Mouse (Mus musculus) lung, postnatal 0 days (tissue): ENCODE measurements at regions not wholly inside any gene's neighbourhood (a gene's known extent, or its start where the extent isn't known, plus 50 kb on each side); places are given as distances from the start of the nearest gene placed in this dataset.

Experiments
- CTCF ChIP-seq: IDR thresholded peaks from 2 replicates; pipeline ENCODE4 v1.5.1; 2016; ENCODE audit warnings: antibody characterized with exemption, mild to moderate bottlenecking
- EP300 ChIP-seq: IDR thresholded peaks from 2 replicates; pipeline ENCODE4 v1.6.1; 2016; ENCODE audit warnings: antibody characterized with exemption, mild to moderate bottlenecking, control low read depth

- no peak for TF ChIP-seq CTCF
- TF ChIP-seq EP300, result no peak
These were observed 64.0 kb upstream of the Ahctf1 start for GRCm38 (mm10) chr1:179867493-179867892.
